Mouse (Mus musculus): ENCODE data around the gene Cd300ld3.

DNA sequence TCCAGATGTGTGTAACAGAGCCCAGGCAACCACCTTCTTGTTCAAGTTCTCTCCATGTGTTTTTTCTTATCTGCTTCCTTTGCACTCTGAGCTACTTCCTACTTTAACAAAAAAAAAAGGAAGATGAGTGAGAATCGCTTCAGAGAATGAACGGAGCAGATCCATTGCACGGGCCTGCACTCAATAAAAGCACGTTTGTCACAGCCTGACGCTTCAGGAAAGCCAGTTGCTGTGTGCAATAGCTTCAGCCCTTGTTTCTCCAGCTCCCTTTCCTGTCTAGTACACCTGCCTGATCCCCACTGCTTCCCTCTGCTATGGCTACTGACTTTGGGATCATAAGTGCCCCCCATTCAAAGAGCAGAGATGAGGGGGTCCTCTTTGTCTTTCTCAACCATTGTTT lies 13.9 kb upstream of the Cd300ld3 start, which contains the start of gene Cd300e:
- TF ChIP-seq POLR2A (IDR thresholded peaks at IDR 0.05; ENCODE audit: control insufficient read depth, extremely low read depth, insufficient read depth, low read length, poor library complexity), result no peak
- no peak for TF ChIP-seq CTCF (IDR thresholded peaks at IDR 0.05; ENCODE audit: borderline replicate concordance, control insufficient read depth, extremely low read depth, insufficient read depth, low read length, poor library complexity)
